Mouse (Mus musculus) kidney, adult 2 months (tissue): ENCODE data around the gene Dock7. TPM values are rescaled to one million over a fixed set of nuclear protein-coding genes. Genes with fewer than 3 reads are reported as not detected.
A peak's percentile ranks its signal among the peaks of the same experiment; 100 is the strongest.

Source experiments
- DNase-seq: peaks from one replicate; pipeline ENCODE4 v3.0.0; 2021
- H3K27ac ChIP-seq: fragments of 200-500 bp; 2 replicates; pipeline ENCODE4 v1.5.1; 2012; ENCODE audit warnings: low read depth, low read length, control low read depth, inconsistent platforms; ENCODE audit not compliant: insufficient read depth
- H3K27me3 ChIP-seq: fragments of 200-500 bp; replicated peaks from 2 replicates; pipeline ENCODE4 v1.6.1; 2012; ENCODE audit warnings: mild to moderate bottlenecking, moderate library complexity, low read length, inconsistent platforms; ENCODE audit not compliant: control insufficient read depth, insufficient read depth
- H3K36me3 ChIP-seq: fragments of 200-500 bp; 2 replicates; pipeline ENCODE4 v1.6.1; 2012; ENCODE audit warnings: mild to moderate bottlenecking, moderate library complexity, low read length, inconsistent platforms; ENCODE audit not compliant: control insufficient read depth, insufficient read depth
- H3K4me1 ChIP-seq: fragments of 200-500 bp; 2 replicates; pipeline ENCODE4 v1.6.1; 2011; ENCODE audit warnings: low read length; ENCODE audit not compliant: control insufficient read depth, insufficient read depth
- H3K4me3 ChIP-seq: fragments of 200-500 bp; 2 replicates; pipeline ENCODE4 v1.5.1; 2011; ENCODE audit warnings: mild to moderate bottlenecking, low read depth, low read length, control low read depth; ENCODE audit not compliant: insufficient read depth
- CTCF ChIP-seq: fragments of 200-500 bp; conservative IDR thresholded peaks from 2 replicates; pipeline ENCODE4 v1.5.1; 2011; ENCODE audit warnings: low read depth, mild to moderate bottlenecking, control low read depth, low read length, moderate library complexity, mixed read lengths; ENCODE audit not compliant: insufficient read depth, insufficient read length
- POLR2A ChIP-seq: fragments of 200-500 bp; IDR thresholded peaks from one replicate; pipeline ENCODE4 v1.6.1; 2011; ENCODE audit warnings: low read depth, low read length, control low read depth
- WGBS: fragments of 180-500 bp; shearing (Covaris S2); methylation state at CpG from one replicate; pipeline ENCODE4 v1.1.7; 2018; 5-methylcytosine and 5-hydroxymethylcytosine counted together
- polyA plus RNA-seq: library from polyadenylated mRNA; depleted of rRNA; stranded (reverse); fragments of >200 nt; gene quantifications from 2 replicates; pipeline ENCODE4 v1.2.3, GENCODE M21; 2012

Gene Dock7
- polyA plus RNA-seq, 1 experiment = 20.6 TPM

GRCm38 (mm10) chr4:99158495-99158894 lies 37.8 kb upstream of the Dock7 start:
- no peak overlapping the region for H3K4me3 ChIP-seq
- H3K4me1 ChIP-seq = peaks cover 7% of the 10 kb centered on the region; the same call in 1 of the 2 replicates
- H3K27ac ChIP-seq = no peak overlapping the region
- no peak for DNase-seq
- no peaks in the 10 kb centered on the region for H3K27me3 ChIP-seq
- no peaks in the 10 kb centered on the region for H3K36me3 ChIP-seq
- TF ChIP-seq POLR2A = no peak
- no peak for TF ChIP-seq CTCF
- 67% methylated on average over 5 of the region's 5 CpGs for WGBS

- Histone ChIP-seq H3K4me1 (peaks cover 7% of the 10 kb centered on the region; the same call in 1 of the 2 replicates), H3K27me3 (no peaks in the 10 kb centered on the region), H3K36me3 (no peaks in the 10 kb centered on the region), H3K4me3 (no peak overlapping the region), H3K27ac (no peak overlapping the region)
- TF ChIP-seq POLR2A = no peak
- TF ChIP-seq CTCF = no peak
- no peak for DNase-seq
- 64% methylated on average over 11 of the region's 11 CpGs for WGBS
Measured at GRCm38 (mm10) chr4:99156641-99157307, 36.1 kb upstream of the Dock7 start.

- 24% methylated on average over 4 of the region's 4 CpGs for WGBS
- no peaks in the 10 kb centered on the region for H3K36me3 ChIP-seq
- H3K4me1 ChIP-seq = peaks cover 6% of the 10 kb centered on the region; the same call in 1 of the 2 replicates
- H3K27me3 ChIP-seq = no peaks in the 10 kb centered on the region
- H3K27ac ChIP-seq = peak overlapping the region; percentile 16
- TF ChIP-seq POLR2A (no peak), CTCF (no peak)
- no peak overlapping the region for H3K4me3 ChIP-seq
- peak; percentile 66 for DNase-seq
Measured at GRCm38 (mm10) chr4:99151885-99152558, 31.3 kb upstream of the Dock7 start.

GRCm38 (mm10) chr4:99151434-99151833 lies 30.7 kb upstream of the Dock7 start:
- Histone ChIP-seq H3K4me3 (no peak overlapping the region), H3K36me3 (no peaks in the 10 kb centered on the region), H3K27ac (peak overlapping the region; percentile 16), H3K4me1 (peaks cover 6% of the 10 kb centered on the region; the same call in 1 of the 2 replicates), H3K27me3 (no peaks in the 10 kb centered on the region)
- TF ChIP-seq POLR2A = no peak
- no peak for TF ChIP-seq CTCF
- DNase-seq = no peak
- WGBS = 87% methylated on average over 4 of the region's 4 CpGs

GRCm38 (mm10) chr4:99143323-99143722 lies 22.6 kb upstream of the Dock7 start:
- TF ChIP-seq CTCF (no peak), POLR2A (no peak)

GRCm38 (mm10) chr4:99141578-99141977 lies 20.9 kb upstream of the Dock7 start:
- H3K4me3 ChIP-seq = no peak overlapping the region
- WGBS = 33% methylated on average over 3 of the region's 3 CpGs
- no peaks in the 10 kb centered on the region; the same call in 1 of the 2 replicates for H3K4me1 ChIP-seq
- TF ChIP-seq POLR2A = no peak
- no peak for TF ChIP-seq CTCF
- peak overlapping the region; percentile 66; the same call in 1 of the 2 replicates for H3K27ac ChIP-seq
- no peaks in the 10 kb centered on the region for H3K36me3 ChIP-seq
- H3K27me3 ChIP-seq = no peaks in the 10 kb centered on the region
- peak; percentile 66 for DNase-seq

More at GRCm38 (mm10) chr4:99143323-99143722, 22.6 kb upstream of the Dock7 start:
- no peak for DNase-seq
- WGBS = 83% methylated on average over 7 of the region's 7 CpGs
- Histone ChIP-seq H3K27ac (no peak overlapping the region), H3K27me3 (no peaks in the 10 kb centered on the region), H3K4me3 (no peak overlapping the region), H3K4me1 (no peaks in the 10 kb centered on the region; the same call in 1 of the 2 replicates), H3K36me3 (no peaks in the 10 kb centered on the region)

GRCm38 (mm10) chr4:99141171-99141570 lies 20.5 kb upstream of the Dock7 start:
- Histone ChIP-seq H3K36me3 (no peaks in the 10 kb centered on the region), H3K27me3 (no peaks in the 10 kb centered on the region), H3K4me3 (no peak overlapping the region), H3K4me1 (no peaks in the 10 kb centered on the region; the same call in 1 of the 2 replicates), H3K27ac (peak overlapping the region; percentile 66; the same call in 1 of the 2 replicates)
- TF ChIP-seq CTCF = no peak
- TF ChIP-seq POLR2A = no peak
- 72% methylated on average over 1 of the region's 1 CpGs for WGBS
- DNase-seq = no peak
